Mouse (Mus musculus) ES-Bruce4 (cell line): Measurements from ENCODE around the gene Manba.

ENCODE experiments used
- CTCF ChIP-seq: IDR thresholded peaks from one replicate; pipeline ENCODE4 v1.8.1; 2011; ENCODE audit warnings: low read depth, low read length
- POLR2A ChIP-seq: IDR thresholded peaks from one replicate; pipeline ENCODE4 v1.8.1; 2011; ENCODE audit warnings: low read length; ENCODE audit not compliant: insufficient read depth

- TF ChIP-seq CTCF, result no peak
- TF ChIP-seq POLR2A, result no peak
Observed at GRCm38 (mm10) chr3:135513800-135514425, 28.5 kb downstream of the Manba start.
